Mouse (Mus musculus): ENCODE results near the gene Olfr202. TPM values are rescaled to one million over a fixed set of nuclear protein-coding genes. Genes with fewer than 3 reads are reported as not detected.
"Not testable (repeated sequence)": the region's sequence is repeated elsewhere in the genome, so short reads cannot be mapped to it uniquely, and the experiment has no call there.

The Olfr202 gene
- not detected for total RNA-seq (2022)

- DNase-seq (ENCODE audit: low spot score in 2 of 2), result no peak
Measured at GRCm38 (mm10) chr16:59286693-59287092, at the start of gene Olfr202. Gene Olfr202, minus strand, starts transcription at chr16:59286793.

DNA sequence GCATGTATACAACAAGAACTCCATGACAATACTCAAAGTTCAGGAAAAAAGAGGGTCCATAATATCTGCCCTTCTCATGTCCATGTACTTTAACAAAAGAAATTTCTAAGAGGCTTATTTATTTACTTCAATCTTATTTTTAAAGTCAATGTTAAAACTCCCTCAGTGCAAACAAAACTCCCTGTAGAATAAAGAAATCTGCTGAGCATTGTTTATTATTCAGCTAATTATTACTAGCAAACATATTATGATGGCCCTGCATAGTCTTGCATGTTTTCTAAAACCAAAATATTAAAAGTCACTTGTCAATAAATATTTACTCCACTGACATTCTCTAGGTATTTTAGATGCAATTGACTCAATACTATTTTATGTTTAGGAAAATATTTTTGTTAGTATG is 44.4 kb upstream of the Olfr202 start, which contains the start of gene Olfr205:
TSS of gene Olfr205 (minus strand) at position 101 of the 400 bp plus-strand sequence.
- no peak for DNase-seq (ENCODE audit: low spot score in 2 of 2)

- not testable (repeated sequence) for DNase-seq (ENCODE audit: low spot score in 2 of 2)
Measured at GRCm38 (mm10) chr16:59323262-59323661, 36.7 kb upstream of the Olfr202 start.

GRCm38 (mm10) chr16:59318148-59318547 is 31.6 kb upstream of the Olfr202 start, which contains the start of gene Olfr204:
Gene Olfr204, minus strand, starts transcription at chr16:59318248.
- no peak for DNase-seq (ENCODE audit: low spot score in 2 of 2)

DNA sequence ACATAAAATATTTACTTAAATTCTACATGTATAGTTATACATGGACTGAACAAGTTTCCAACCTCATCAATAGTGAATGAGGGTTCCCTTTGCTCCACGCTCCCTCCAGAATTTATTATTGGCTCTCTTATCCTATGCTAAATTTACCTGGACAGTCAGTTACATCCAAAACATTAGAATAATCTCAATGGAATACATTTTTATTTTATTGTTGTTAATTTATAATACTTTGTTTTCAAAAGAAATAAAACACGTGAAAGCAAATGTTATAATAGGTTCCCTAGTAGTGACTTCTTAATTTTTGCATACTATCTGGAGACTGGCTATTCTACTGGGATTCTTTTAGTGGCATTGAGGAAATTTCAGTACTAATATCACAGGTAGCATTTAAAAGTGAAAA is 12.0 kb upstream of the Olfr202 start, which contains the start of gene Olfr203:
TSS of gene Olfr203 (plus strand) at position 301 of the 400 bp plus-strand sequence.
- DNase-seq (ENCODE audit: low spot score in 2 of 2), result no peak

DNA sequence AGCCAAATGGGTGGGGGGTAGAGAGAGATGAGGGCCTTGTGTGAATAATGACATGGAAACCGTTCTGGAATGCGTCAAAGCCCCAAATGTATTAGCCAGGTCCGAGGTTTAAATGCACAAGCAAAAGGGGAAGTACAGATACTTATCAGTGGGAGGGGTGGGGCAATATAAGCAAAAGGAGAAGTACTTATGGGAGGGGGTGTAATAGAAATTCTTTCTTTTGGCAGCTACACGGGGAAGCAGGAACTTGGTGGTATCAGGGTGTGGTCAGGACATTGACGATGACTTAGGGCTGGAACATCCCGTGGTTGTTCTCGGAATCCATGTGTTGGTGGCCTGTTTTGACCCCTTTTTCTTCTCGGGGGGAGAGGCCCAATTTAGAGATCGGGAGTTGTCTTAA is 983 bp upstream of the Olfr202 start:
- not testable (repeated sequence) for DNase-seq (ENCODE audit: low spot score in 2 of 2)

GRCm38 (mm10) chr16:59283476-59283875 is 3.1 kb downstream of the Olfr202 start:
- no peak for DNase-seq (ENCODE audit: low spot score in 2 of 2)

GRCm38 (mm10) chr16:59280542-59280941 is 6.1 kb downstream of the Olfr202 start:
- DNase-seq (ENCODE audit: low spot score in 2 of 2), result no peak

DNA sequence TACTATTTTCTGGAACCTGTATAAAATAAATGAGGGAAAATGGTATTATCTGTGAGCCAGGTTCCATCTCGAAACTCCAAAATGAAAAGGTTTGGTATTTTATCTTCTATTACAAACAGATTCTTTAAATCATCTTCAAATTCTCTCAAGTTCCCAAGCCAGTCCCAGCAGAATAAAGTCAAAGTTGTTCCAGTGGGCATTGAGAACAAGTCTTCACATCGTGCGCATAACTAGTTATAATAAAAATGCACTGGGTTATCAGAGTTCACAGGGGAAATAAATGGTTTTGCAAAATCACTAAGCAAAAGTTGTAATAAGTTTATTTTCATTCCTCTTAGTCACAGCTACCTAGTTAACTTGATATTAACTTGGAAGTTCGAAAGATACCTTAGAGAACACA is 14.1 kb downstream of the Olfr202 start, which contains the start of gene Olfr201:
TSS of gene Olfr201 (minus strand) at position 101 of the 400 bp plus-strand sequence.
- not testable (repeated sequence) for DNase-seq (ENCODE audit: low spot score in 2 of 2)

GRCm38 (mm10) chr16:59269097-59269496 is 17.5 kb downstream of the Olfr202 start:
- DNase-seq (ENCODE audit: low spot score in 2 of 2), result not testable (repeated sequence)

GRCm38 (mm10) chr16:59249684-59250083 is 36.9 kb downstream of the Olfr202 start:
- DNase-seq (ENCODE audit: low spot score in 2 of 2), result no peak

Other genes starting within 250 kb of the Olfr202 start
- not detected for gene Olfr187, start 247.0 kb downstream of the Olfr202 start, total RNA-seq (2022)
- gene Olfr190, start 208.8 kb downstream of the Olfr202 start, total RNA-seq (2022), result not detected
- not detected for gene Olfr191, start 197.0 kb downstream of the Olfr202 start, total RNA-seq (2022)
- not detected for gene Olfr193, start 174.9 kb downstream of the Olfr202 start, total RNA-seq (2022)
- gene Olfr194, start 165.7 kb downstream of the Olfr202 start, total RNA-seq (2022), result not detected
- gene Olfr195, start 139.7 kb downstream of the Olfr202 start, total RNA-seq (2022), result not detected
- gene Olfr196, start 116.3 kb downstream of the Olfr202 start, total RNA-seq (2022), result not detected
- gene Olfr198, start 83.3 kb downstream of the Olfr202 start, total RNA-seq (2022), result not detected
- gene Olfr199, start 67.0 kb downstream of the Olfr202 start, total RNA-seq (2022), result not detected
- not detected for gene Olfr201, start 14.2 kb downstream of the Olfr202 start, total RNA-seq (2022)
- gene Olfr203, start 12.1 kb upstream of the Olfr202 start, total RNA-seq (2022), result not detected
- gene Olfr204, start 31.5 kb upstream of the Olfr202 start, total RNA-seq (2022), result not detected
- not detected for gene Olfr205, start 44.3 kb upstream of the Olfr202 start, total RNA-seq (2022)
- not detected for gene Olfr206, start 62.5 kb upstream of the Olfr202 start, total RNA-seq (2022)
- not detected for gene Olfr209, start 77.2 kb upstream of the Olfr202 start, total RNA-seq (2022)
- not detected for gene Gabrr3, start 120.5 kb upstream of the Olfr202 start, total RNA-seq (2022)
- 10 to 100 TPM; 12.5 to 13.7 (median 12.8) TPM for gene Riox2, start 185.0 kb upstream of the Olfr202 start, total RNA-seq (2022)

All from gastrocnemius, adult 8-10 months (tissue).